Mouse (Mus musculus): ENCODE results near the gene Tor2a.

GRCm38 (mm10) chr2:32758503-32758902 is 1.5 kb downstream of the Tor2a start:
- TF ChIP-seq CTCF (IDR thresholded peaks at IDR 0.05; ENCODE audit: borderline replicate concordance, control insufficient read depth, extremely low read depth, insufficient read depth, low read length, poor library complexity) (no peak), POLR2A (IDR thresholded peaks at IDR 0.05; ENCODE audit: control insufficient read depth, extremely low read depth, insufficient read depth, low read length, poor library complexity) (no peak)

All from thymus, adult 2 months (tissue).